Mouse (Mus musculus) regulatory T cell (primary cell): ENCODE results near the gene Wwp2.

ENCODE experiments used
- in situ Hi-C: fragments of 300-600 bp; cut with MboI, MseI; formaldehyde crosslinking; loops from one replicate; pipeline ENCODE4 v1.15.1; 2025; ENCODE audit warnings: high pct_unique_total_duplicates

Wwp2 gene

DNA sequence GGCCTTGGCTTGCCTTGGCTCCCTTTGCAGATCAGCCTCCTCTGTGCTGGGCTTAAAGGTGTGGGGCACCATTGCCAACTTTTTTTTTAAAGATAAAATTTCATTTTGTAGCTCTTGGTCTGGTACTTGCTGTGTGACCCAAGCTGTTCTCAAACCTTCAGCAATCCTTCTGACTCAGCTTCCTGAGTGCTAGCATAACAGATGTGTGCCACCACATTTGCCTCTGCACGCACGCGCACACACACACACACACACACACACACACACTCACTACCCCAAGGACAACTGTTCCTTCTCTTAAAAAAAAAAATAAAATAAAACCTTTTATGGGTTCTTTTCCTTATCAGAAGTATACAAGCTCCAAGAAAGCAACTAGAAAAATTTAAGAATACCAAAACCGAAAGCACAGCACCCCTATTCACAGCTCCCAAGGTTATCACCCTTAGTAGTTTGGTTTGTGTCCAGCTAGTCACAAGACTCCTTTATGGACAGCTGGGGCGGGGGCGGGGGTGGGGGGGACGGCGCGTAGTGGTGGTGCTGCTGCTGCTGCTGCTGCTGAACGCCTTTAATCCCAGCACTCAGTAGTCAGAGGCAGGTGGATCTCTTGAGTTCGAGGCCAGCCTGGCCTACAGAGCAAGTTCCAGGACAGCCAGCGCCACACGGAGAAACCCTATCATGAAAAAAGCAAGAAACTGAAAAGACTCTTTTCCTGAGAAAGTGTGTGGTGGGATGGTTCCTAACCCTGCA, 68.2 kb downstream of the Wwp2 start:
- in situ Hi-C loops = no loop called here

DNA sequence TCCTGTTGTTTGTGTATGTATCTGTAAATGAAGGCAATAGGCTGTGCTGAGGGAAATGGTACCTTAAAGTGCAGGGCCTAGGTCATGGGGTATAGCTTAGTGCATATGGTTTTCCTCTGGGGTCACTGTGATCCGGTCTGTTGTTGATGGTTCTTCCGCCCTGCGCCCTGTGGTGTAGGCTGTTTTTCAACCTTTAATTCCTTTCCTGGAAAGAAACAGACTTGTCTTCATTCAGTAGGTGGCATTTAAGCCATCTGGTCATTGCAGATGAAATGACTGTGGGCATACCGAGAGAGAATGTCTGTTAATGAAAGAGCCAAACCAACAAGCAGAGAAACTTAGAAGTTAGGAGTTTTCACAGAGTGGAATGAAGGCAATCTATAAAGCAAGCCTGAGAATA, 69.1 kb downstream of the Wwp2 start:
- in situ Hi-C loops = no loop called here

- in situ Hi-C loops = no loop called here
Measured at GRCm38 (mm10) chr8:107507019-107507418, 70.9 kb downstream of the Wwp2 start.

DNA sequence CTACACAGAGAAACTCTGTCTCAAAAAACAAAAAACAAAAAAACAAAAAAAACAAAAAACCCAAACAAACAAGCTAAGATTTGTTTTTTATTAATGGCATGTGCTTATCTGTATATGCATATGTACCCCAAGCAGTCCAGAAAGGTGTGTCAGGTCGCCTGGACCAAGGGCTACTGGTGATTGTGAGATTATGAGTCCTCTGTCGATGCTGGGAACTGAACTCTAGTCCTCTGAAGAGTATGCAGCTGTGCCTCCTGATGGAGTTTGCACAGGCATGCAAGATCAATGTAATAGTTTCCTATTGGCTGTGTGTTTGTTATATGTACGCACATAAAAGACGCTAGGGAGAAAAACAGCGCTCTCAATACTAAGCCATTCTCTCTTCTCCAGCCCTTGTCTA, 74.0 kb downstream of the Wwp2 start:
- in situ Hi-C loops = loop anchor here (5.0 kb wide), 1 partner anchor 47 kb away; no protein-coding TSS in a partner anchor

DNA sequence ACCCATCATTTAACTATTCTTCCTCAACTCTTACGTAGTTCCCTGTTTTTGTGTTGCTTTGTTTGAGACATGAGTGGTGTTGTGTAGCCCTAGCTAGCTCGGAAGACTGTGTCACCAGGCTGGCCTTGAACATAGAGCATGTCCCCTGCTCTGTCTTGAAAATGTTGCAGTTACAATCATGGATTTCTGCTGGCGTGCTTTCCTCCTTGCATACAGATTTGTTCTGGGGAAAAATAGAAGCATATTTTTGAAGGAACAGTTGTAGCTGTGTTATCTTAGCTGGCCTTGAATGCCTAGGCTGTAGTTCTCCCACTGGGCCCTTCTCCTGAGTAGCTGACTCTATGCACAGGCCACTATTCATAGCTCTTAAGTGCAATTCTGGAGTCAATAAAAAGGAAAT, 74.6 kb downstream of the Wwp2 start:
- in situ Hi-C loops = loop anchor here (5.0 kb wide), 1 partner anchor 47 kb away; no protein-coding TSS in a partner anchor

GRCm38 (mm10) chr8:107513249-107513648, 77.1 kb downstream of the Wwp2 start:
- in situ Hi-C loops = loop anchor here (5.0 kb wide), 1 partner anchor 44 kb away; no protein-coding TSS in a partner anchor

DNA sequence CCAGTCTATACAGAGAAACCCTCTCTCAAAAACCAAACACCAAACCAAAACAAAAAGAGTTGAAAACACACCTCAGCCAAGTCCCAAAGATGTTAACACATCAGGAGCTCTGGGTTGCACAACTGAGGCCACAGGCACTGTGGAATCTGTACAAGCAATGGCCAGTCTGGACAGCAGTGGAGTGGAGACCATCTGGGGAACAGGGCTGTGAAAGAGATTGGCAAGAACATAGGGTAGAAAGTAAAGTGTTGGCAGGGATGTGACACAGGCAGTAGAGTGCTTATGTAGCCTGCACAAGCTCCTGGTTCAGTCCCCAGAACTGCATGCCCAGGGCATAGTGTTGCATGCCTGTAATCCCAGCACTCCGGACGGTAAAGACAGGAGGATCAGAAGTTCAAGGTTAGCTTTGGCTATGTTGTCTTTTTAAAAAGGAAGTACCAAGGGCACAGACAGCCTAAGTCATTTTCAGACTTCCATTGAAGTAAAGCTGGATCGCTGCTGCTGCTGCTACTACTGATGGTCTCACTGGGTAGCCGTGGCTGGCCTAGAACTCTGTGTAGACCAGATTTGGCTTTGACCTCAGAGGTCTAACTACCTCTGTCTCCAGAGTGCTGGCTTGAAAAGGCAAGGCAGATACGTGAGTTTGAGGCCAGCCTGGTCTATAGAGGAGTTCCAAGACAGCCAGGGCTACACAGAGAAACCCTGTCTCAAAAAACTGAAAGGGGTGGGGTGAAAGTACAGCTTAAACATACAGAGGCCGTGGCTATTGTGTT, 79.0 kb downstream of the Wwp2 start:
- in situ Hi-C loops = loop anchor here (5.0 kb wide), 1 partner anchor 42 kb away; no protein-coding TSS in a partner anchor

DNA sequence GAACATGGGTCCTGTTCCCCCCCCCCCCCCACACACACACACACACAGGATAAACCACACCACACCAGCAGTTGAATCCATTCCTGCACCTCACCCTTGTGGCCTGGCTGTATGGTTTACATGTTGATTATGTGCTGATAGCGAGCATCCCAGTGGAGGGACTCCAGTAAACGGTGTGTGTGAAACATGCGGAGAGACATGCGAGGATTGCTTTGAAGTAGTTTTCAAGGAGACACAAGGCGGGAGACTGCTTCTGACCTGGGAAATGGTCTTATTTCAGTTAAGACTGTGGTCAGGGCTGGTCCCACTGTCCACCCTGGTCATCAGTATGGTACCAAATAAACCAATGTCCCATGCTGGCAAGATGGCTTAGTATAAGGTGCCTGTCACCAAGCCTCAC, 82.6 kb downstream of the Wwp2 start:
- in situ Hi-C loops = no loop called here

- in situ Hi-C loops = no loop called here
Measured at GRCm38 (mm10) chr8:107519860-107520259, 83.7 kb downstream of the Wwp2 start.

DNA sequence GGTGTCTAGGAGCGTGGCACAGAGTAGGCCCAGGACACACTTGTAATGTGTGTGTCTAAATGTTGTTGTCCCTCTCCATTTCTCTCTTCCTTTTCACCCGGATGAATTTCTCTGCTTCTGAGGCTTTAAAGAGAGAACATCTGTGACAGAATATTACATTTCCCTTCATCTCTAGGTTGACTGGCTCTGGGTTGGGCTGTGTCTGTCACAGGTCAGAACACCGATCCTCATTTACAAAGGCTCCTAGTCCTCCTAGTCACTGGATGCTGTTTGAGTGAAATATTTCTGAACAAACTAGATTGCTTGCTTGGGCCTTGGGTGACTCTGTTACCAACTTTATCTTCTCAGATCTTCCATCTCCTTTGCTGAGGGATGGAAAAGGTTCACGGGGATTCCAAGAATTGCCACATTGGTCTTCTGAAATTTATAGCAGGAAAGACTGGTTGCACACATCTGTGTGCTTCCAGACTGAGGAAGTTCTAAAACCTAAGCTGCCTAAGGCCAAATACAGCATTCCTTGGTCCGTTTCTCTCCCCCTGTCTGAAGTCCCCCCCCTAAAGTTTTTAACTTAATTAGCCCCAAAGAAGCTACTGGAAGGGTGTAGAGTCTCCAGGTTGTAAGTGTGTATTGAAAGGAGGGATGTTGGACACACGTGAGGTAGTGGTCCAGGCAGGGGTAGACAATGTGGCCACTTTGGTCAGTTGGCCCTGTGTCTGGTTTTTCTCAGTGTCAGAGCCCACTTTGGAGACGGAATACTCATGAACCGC, 85.8 kb downstream of the Wwp2 start:
- in situ Hi-C loops = no loop called here

GRCm38 (mm10) chr8:107522555-107522833, 86.3 kb downstream of the Wwp2 start:
- in situ Hi-C loops = no loop called here

- in situ Hi-C loops = no loop called here
Measured at GRCm38 (mm10) chr8:107524535-107524934, 88.4 kb downstream of the Wwp2 start.

DNA sequence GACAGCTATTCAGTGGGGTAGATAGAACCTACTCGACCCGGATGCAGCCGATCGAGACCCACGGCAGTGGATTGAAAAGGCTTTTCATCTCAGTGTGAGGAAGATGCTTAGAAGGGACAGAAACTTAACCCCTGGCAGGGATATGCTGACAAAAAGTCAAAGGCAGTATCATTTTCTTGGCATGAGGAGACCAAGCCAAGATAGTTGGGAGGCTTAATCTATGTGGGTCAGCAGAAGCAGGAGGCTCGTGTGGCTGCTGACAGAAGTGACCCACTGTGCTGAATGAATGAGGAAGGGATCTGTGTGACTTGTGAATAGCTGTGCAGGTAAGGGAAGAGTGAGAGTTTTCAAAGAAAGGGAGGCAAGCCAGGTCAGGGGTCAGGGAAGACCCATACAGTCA, 92.6 kb downstream of the Wwp2 start:
- in situ Hi-C loops = no loop called here

DNA sequence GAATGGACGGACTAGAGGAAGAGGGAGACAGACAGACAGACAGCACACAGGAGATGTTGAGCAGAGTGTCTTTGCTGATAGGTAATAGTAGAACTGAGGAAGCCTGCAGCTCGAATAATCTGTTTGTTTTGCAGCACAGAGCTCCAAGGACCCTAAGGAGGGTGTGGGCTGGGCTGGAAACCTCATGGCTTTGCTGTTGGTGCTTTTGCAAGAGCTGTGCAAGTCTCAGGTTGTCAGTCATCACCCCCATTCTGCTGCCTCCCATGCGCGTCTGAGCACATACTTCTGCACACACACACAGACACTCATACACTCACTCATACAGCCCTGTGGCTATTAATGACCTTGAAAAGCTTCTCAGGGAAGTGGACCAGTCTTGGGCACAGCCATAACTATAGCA, 101.3 kb downstream of the Wwp2 start:
- in situ Hi-C loops = no loop called here

- in situ Hi-C loops = no loop called here
Measured at GRCm38 (mm10) chr8:107540623-107541022, 104.5 kb downstream of the Wwp2 start.

DNA sequence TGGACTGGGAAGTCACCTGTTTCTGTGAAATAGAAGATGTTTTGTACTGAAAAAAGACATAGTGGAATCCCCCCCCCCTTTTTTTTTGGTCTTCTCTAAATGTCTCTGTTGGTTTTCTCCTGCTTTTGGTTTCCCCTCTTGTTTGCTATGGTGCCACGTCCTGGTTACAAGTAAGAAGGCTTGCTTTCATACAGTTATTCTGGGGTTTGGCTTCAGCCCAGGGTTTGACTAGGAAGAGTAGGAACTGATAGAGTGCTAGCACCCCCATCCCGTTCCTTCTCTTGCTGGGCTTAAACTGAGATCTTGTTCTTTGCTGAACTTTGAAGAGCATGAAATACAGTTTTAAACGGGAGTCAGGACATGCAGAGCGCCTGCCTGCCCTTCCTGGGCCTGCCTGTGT, 105.2 kb downstream of the Wwp2 start:
- in situ Hi-C loops = no loop called here

DNA sequence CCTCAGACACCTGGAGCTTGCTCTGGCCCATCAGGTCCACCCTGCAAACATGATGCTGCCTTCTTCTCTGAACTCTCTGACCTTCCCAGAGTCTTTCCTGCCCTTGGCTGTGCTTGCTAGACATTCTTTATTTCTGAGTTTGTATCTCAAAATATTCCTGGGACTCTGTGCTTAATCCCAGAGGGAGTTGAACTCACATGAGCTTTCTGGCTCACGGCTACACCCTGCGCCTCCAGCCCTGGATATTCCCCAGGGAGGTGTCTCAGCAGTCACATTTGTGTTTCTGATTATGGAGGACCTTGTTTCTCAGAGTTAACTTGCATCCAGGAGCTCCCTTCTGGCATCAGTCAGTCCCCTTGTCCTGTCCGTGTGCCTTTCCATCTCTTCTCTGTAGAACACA, 106.0 kb downstream of the Wwp2 start:
- in situ Hi-C loops = no loop called here

DNA sequence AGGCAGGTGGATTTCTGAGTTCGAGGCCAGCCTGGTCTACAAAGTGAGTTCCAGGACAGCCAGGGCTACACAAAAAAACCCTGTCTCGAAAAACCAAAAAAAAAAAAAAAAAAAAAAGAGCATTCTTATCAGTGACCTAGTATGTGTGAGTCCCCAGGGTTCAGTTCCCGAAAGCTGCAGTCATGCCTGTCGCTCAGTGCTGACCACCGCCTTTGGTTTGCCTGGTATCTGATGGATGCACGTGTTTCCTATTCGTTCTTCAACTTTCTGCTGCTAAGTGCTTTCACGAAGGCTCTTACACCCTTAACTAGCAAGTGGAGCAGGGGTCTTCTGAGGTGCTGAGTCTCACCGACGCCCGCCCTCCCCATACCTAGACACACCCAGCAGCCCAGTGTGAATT, 107.5 kb downstream of the Wwp2 start:
- in situ Hi-C loops = no loop called here

- in situ Hi-C loops = no loop called here
Measured at GRCm38 (mm10) chr8:107544211-107544610, 108.0 kb downstream of the Wwp2 start.

DNA sequence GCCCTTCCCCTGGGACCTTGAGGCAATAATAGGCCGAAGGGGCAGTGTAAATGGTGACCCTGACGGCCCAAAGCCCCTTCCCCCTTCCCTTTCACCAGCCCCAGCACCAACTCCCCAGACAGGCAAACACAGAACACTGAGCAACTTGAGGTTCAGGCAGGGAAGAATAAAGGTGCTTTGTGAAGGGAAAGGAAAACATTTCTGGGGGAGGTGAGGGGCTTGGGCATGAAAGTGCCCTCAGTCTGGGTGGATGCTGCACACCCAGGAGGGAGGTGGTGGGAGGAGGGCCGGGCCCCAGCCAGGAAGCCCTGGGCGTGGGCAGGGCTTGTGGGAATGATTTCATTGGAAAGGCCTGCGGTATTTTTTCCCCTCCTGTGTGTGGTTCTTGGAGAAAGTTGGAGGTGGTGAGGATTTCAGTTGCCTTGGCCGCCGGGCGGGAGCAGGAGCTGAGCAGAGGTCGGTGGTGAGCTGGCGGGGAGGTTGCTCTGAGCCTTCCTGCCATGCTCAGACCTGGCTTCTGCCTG, 108.5 kb downstream of the Wwp2 start:
- in situ Hi-C loops = no loop called here

- in situ Hi-C loops = no loop called here
Measured at GRCm38 (mm10) chr8:107545621-107546152, 109.5 kb downstream of the Wwp2 start.

DNA sequence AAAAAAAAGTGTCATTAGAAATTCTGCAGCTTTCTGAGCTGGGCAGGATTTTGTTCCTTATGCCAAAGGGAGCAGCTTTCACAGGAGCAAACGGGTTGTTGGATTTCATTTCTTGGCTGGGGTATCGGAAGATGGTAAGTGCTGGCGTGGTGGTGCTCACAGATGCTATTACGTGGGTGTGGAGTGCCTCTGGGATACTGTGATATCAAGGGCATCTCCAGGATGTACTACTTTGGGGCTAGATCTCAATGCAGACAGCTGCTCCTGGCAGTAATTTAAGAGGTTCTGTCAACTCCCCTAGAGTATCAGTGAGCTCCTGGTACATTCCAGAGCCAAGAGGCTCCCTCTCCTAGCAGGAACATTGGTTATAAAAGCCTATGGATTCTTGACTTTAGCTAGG, 110.0 kb downstream of the Wwp2 start:
- in situ Hi-C loops = no loop called here
